Mouse (Mus musculus) urinary bladder, postnatal 10 days (tissue): ENCODE data around the gene Tapbp.

Source experiments
- DNase-seq: peaks from one replicate; pipeline ENCODE4 v3.0.0; 2022; ENCODE audit warnings: low spot score

Tapbp gene

GRCm38 (mm10) chr17:33924577-33925283 is 9.0 kb downstream of the Tapbp start:
- DNase-seq: no peak

- no peak for DNase-seq
Observed at GRCm38 (mm10) chr17:33925406-33926116, 9.9 kb downstream of the Tapbp start.

GRCm38 (mm10) chr17:33926207-33926932 is 10.7 kb downstream of the Tapbp start:
- DNase-seq: no peak

GRCm38 (mm10) chr17:33928251-33928947 is 12.7 kb downstream of the Tapbp start:
- DNase-seq: no peak

GRCm38 (mm10) chr17:33929371-33930279 is 13.9 kb downstream of the Tapbp start, which contains the start of gene Rgl2:
Gene Rgl2 (plus strand): TSS chr17:33929543.
- DNase-seq: peak; percentile 81

GRCm38 (mm10) chr17:33930280-33931158 is 14.8 kb downstream of the Tapbp start:
- no peak for DNase-seq

- no peak for DNase-seq
Observed at GRCm38 (mm10) chr17:33931159-33931866, 15.6 kb downstream of the Tapbp start.

GRCm38 (mm10) chr17:33931947-33932346 is 16.2 kb downstream of the Tapbp start:
- no peak for DNase-seq

- no peak for DNase-seq
Observed at GRCm38 (mm10) chr17:33932448-33932847, 16.7 kb downstream of the Tapbp start.

- DNase-seq: no peak
Observed at GRCm38 (mm10) chr17:33932970-33933369, 17.3 kb downstream of the Tapbp start.

- no peak for DNase-seq
Observed at GRCm38 (mm10) chr17:33935422-33936055, 19.8 kb downstream of the Tapbp start.

GRCm38 (mm10) chr17:33936993-33937392 is 21.3 kb downstream of the Tapbp start:
- no peak for DNase-seq

GRCm38 (mm10) chr17:33938783-33939182 is 23.1 kb downstream of the Tapbp start:
- DNase-seq: no peak

GRCm38 (mm10) chr17:33940206-33940805 is 24.6 kb downstream of the Tapbp start, which contains the start of the genes Pfdn6 and Wdr46:
Gene Pfdn6 (minus strand): TSS chr17:33940343.
Gene Wdr46 (plus strand): TSS chr17:33940660.
- DNase-seq: no peak

- DNase-seq: no peak
Observed at GRCm38 (mm10) chr17:33940981-33941380, 25.3 kb downstream of the Tapbp start.

GRCm38 (mm10) chr17:33941381-33941780 is 25.7 kb downstream of the Tapbp start:
- DNase-seq: no peak

- DNase-seq: no peak
Observed at GRCm38 (mm10) chr17:33943454-33943853, 27.8 kb downstream of the Tapbp start.

GRCm38 (mm10) chr17:33947430-33948089 is 31.9 kb downstream of the Tapbp start:
- no peak for DNase-seq
